Mouse (Mus musculus) right cerebral cortex, adult 18-20 months (tissue): ENCODE measurements around the gene Gm17606.

ENCODE experiments used
- DNase-seq: peaks from one replicate; pipeline ENCODE4 v3.0.0; 2022; ENCODE audit warnings: mixed read lengths

Gm17606 gene

DNA sequence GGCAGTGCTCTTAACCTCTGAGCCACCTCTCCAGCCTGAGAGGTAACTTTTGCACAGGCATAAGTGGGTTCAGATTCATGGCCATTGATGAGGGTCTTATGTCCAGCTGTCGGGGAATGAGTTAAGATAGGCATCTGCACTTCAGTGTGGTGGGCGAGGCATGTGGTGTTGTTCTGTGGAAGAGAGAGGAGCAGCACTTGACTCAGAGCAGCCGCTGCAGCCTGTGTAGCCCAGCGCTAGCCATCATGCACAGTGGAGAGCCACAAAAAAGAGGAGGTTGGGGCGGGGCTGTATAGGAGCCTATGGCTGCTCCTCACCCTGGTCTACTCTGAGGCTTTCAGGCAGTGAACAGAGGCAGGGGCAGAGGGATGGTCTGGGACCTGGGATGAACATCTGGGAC is 12.6 kb upstream of the Gm17606 start:
- no peak for DNase-seq

GRCm38 (mm10) chr14:54629797-54630196 is 11.0 kb upstream of the Gm17606 start:
- DNase-seq, result no peak

- no peak for DNase-seq
Observed at GRCm38 (mm10) chr14:54630583-54631239, 10.0 kb upstream of the Gm17606 start.

- DNase-seq, result no peak
Observed at GRCm38 (mm10) chr14:54631240-54631599, 9.5 kb upstream of the Gm17606 start.

- no peak for DNase-seq
Observed at GRCm38 (mm10) chr14:54632252-54632651, 8.5 kb upstream of the Gm17606 start.

DNA sequence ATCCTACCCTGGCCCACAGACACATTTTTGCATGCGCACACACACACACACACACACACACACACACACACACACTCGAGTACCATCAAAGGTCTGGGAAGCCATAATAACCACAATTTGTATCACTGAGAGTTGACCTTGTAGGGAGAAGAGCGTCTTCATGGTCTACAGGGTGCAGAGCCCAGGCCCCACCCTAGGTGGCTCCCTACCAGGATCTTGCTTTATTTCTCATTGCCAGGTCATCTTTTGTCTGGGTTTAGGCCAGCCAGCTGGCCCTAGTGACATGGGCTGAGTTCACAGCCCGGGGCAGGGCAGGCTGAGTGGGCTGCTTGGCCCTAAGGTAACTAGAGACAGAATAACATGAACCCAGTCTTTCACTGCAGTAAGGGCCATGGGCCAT is 6.6 kb upstream of the Gm17606 start:
- no peak for DNase-seq

GRCm38 (mm10) chr14:54636954-54637353 is 3.8 kb upstream of the Gm17606 start:
- no peak for DNase-seq

GRCm38 (mm10) chr14:54638210-54638609 is 2.5 kb upstream of the Gm17606 start:
- no peak for DNase-seq

GRCm38 (mm10) chr14:54640121-54640520 is 631 bp upstream of the Gm17606 start:
- no peak for DNase-seq

- peak; percentile 91 for DNase-seq
Observed at GRCm38 (mm10) chr14:54641305-54641969, 685 bp downstream of the Gm17606 start, which contains the start of gene Cdh24. Gene Cdh24 (minus strand): TSS chr14:54641364.

GRCm38 (mm10) chr14:54642224-54642944 is 1.6 kb downstream of the Gm17606 start:
- no peak for DNase-seq

GRCm38 (mm10) chr14:54643011-54643410 is 2.3 kb downstream of the Gm17606 start:
- no peak for DNase-seq

- DNase-seq, result no peak
Observed at GRCm38 (mm10) chr14:54644294-54644693, 3.5 kb downstream of the Gm17606 start.

DNA sequence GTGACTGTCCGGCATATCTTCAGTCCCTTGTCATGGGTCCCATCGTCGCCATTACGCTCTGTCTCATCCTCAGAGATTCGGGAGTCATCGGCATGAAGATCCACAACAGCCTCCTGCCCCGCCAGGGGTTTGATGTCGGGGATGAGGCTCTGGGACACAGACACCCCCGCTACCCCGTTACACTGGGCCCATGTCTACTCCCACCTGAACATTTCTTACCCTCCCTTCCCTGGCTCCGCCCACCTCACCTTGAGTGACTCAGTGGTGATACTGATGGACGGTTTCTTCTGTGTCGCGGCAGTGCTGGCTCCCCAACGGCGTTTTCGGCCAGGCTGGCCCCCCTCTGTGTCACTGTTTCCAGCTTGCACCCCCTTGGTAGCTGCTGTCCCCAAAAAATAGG is 5.7 kb downstream of the Gm17606 start:
- no peak for DNase-seq

DNA sequence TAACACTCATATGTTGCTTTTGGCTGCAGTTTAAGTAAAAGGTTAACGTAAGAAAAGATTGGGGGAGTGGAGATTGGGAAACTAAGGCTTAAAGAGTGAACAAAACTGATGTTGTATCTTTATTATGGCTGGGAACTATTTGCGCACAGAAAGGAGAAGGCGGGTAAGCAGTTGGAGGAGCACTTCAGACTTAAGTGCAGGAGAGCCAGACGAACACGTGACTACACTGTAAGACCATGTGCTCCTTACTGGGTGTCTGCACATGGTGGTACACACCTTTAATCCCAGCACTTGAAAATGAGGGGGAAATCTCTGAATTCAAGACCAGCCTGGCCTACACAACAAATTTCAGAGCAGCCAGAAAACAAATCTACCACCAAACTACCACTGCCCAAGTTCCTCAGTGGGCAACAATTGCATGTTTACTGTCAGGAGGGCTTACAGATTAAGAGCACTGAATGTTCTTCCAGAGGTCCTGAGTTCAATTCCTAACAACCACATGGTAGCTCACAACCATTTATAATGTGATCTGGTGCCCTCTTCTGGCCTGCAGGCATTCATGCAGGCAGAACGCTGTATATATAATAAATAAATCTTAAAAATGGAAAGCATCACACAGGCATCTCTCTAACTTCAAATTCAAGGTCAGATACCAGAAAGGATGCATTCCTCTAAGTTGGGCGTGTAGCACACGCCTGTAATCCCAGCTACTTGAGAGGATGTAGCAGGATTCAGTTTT is 6.3 kb downstream of the Gm17606 start:
- DNase-seq, result no peak

- DNase-seq, result no peak
Observed at GRCm38 (mm10) chr14:54647900-54648299, 7.1 kb downstream of the Gm17606 start.

- peak; percentile 82 for DNase-seq
Observed at GRCm38 (mm10) chr14:54650621-54651454, 10.1 kb downstream of the Gm17606 start.

- no peak for DNase-seq
Observed at GRCm38 (mm10) chr14:54651556-54651955, 10.8 kb downstream of the Gm17606 start.

GRCm38 (mm10) chr14:54652787-54653186 is 12.0 kb downstream of the Gm17606 start:
- DNase-seq, result no peak

DNA sequence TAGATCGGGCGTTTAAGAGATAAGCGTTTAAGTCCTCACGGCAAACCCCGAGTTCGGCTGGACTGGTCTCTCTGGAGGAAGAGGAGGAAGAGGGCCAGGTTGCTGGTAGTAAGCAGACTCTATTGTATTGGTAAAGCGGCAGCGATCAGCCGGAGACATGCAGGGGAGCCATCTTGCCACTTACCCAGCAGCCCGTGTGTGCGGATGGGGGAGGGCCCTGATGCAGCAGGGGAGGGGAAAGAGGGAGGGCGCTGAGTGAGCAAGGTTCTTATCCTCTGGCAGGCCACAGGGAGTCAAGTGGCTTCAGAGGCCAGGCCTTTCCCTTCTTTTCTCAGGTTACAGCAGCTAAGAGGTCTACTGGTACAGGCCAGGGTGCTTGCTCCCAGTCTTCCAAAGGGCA is 12.7 kb downstream of the Gm17606 start:
- peak; percentile 88 for DNase-seq

GRCm38 (mm10) chr14:54660009-54660408 is 19.3 kb downstream of the Gm17606 start:
- DNase-seq, result no peak

- DNase-seq, result peak; percentile 83
Observed at GRCm38 (mm10) chr14:54664477-54665222, 23.9 kb downstream of the Gm17606 start.
